In the genomic region with DNA sequence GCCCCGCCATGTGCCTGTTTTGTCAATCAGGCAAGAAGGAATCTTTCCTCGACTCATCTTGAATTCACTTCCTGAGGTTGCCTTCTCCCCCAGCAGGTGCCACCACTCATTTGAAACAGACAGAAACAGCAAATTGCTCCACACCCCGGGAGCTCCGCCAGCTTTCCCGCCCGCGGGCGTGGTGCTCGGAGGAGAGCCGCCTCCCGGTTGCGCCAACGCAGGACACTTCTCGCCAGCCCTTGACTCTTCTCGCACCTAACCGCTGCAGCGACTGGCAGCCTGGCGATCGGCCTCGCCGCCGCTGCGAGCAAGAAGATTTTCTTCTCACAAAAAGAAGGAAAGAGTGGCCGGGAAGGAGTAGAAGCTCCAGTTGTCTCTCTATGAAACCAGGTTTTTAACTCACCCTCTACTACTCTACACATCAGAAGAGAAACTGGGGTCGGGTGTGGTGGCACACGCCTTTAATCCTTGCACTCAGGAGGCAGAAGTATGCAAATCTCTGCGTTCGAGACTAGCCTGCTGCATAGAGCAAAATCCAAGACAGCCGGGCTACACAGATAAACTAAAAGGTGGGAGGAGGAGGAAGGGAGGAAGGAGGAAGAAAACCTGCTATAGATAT, we compare ENCODE assay signal across 8 mouse cellular contexts. TPM values are rescaled to one million over a fixed set of nuclear protein-coding genes. Genes with fewer than 3 reads are reported as not detected.
DNase-seq lines count a peak whose midpoint lies in the region; ATAC-seq and TF ChIP-seq lines count a peak whose summit lies in the region.

No protein-coding gene starts in this region.

- DNase-seq in embryo, embryonic 10 days (ENCODE audit: low spot score), result peak; percentile 42
- DNase-seq in gastrocnemius, postnatal 25 days, result peak; percentile 91
- peak; percentile 65 to 82 for DNase-seq in left cerebral cortex, postnatal 25 days (ENCODE audit: low spot score in 2 of 2)
- no peak for DNase-seq in thymus, postnatal 10 days (ENCODE audit: low spot score in 2 of 2)

- no peaks in the 10 kb centered on the region for H3K36me3 ChIP-seq in ES-Bruce4 (ENCODE audit: control insufficient read depth, insufficient read depth, low read length, poor library complexity, severe bottlenecking)
- H3K36me3 ChIP-seq in hindbrain, embryonic 16.5 days (ENCODE audit: control insufficient read depth, insufficient read depth, low read length), result no peaks in the 10 kb centered on the region
- no peaks in the 10 kb centered on the region for H3K36me3 ChIP-seq in stomach, embryonic 14.5 days (ENCODE audit: control insufficient read depth, insufficient read depth, low read length)

- intact Hi-C loops in left cerebral cortex, postnatal 25 days (cut with DNase I), result loop anchor here (5.0 to 10.0 kb wide), 2 partner anchors 338 to 780 kb away; no protein-coding TSS in a partner anchor

- H3K4me1 ChIP-seq in ES-Bruce4 (ENCODE audit: control insufficient read depth, insufficient read depth, low read length), result no peaks in the 10 kb centered on the region
- H3K4me1 ChIP-seq in hindbrain, embryonic 16.5 days (ENCODE audit: control insufficient read depth, insufficient read depth, low read depth, low read length), result peaks cover 16% of the 10 kb centered on the region
- peaks cover 11% of the 10 kb centered on the region; the same call in 1 of the 2 replicates for H3K4me1 ChIP-seq in stomach, embryonic 14.5 days (ENCODE audit: control insufficient read depth, insufficient read depth, low read length)

- ATAC-seq in hindbrain, embryonic 16.5 days, result no peak
- peak; percentile 58; the same call in 1 of the 2 replicates for ATAC-seq in megakaryocyte-erythroid progenitor cell, adult 5-6 weeks (replicated peaks; ENCODE audit: low FRiP score, low TSS enrichment, poor library complexity, severe bottlenecking)
- no peak for ATAC-seq in stomach, embryonic 14.5 days (ENCODE audit: insufficient number of reproducible peaks, insufficient read depth, low FRiP score, low read depth)

- H3K27ac ChIP-seq in ES-Bruce4 (ENCODE audit: insufficient read depth, low read length), result no peak overlapping the region
- peak overlapping the region; percentile 27; the same call in 1 of the 2 replicates for H3K27ac ChIP-seq in hindbrain, embryonic 16.5 days (ENCODE audit: low read depth, low read length)
- H3K27ac ChIP-seq in stomach, embryonic 14.5 days (ENCODE audit: low read length), result no peak overlapping the region

- TF ChIP-seq CTCF in ES-Bruce4 (IDR thresholded peaks at IDR 0.05; ENCODE audit: low read depth, low read length), result no peak

- H3K27me3 ChIP-seq in ES-Bruce4 (ENCODE audit: control insufficient read depth, insufficient read depth, low read length, poor library complexity, severe bottlenecking), result peaks cover 24% of the 10 kb centered on the region
- no peaks in the 10 kb centered on the region for H3K27me3 ChIP-seq in hindbrain, embryonic 16.5 days (replicated peaks; ENCODE audit: control insufficient read depth, insufficient read depth, low read length)
- H3K27me3 ChIP-seq in stomach, embryonic 14.5 days (ENCODE audit: control insufficient read depth, insufficient read depth, low read length), result no peaks in the 10 kb centered on the region

- 0 out of 2 replicates have a peak overlapping the region, but pooled peaks have one; percentile 9 for H3K9ac ChIP-seq in ES-Bruce4 (ENCODE audit: low read depth, poor library complexity, severe bottlenecking)
- H3K9ac ChIP-seq in hindbrain, embryonic 16.5 days (ENCODE audit: low read depth, low read length), result peak overlapping the region; percentile 54
- H3K9ac ChIP-seq in stomach, embryonic 14.5 days (replicated peaks; ENCODE audit: low read depth, low read length), result no peak overlapping the region; the same call in 1 of the 2 replicates

- no peak for TF ChIP-seq EP300 in ES-Bruce4 (IDR thresholded peaks at IDR 0.05; ENCODE audit: insufficient read depth, low read depth, low read length)

- peaks cover 14% of the 10 kb centered on the region for H3K9me3 ChIP-seq in ES-Bruce4 (replicated peaks; ENCODE audit: control insufficient read depth, insufficient read depth, low read length, poor library complexity, severe bottlenecking)
- no peaks in the 10 kb centered on the region for H3K9me3 ChIP-seq in hindbrain, embryonic 16.5 days (ENCODE audit: control insufficient read depth, low read length)
- no peaks in the 10 kb centered on the region for H3K9me3 ChIP-seq in stomach, embryonic 14.5 days (ENCODE audit: control insufficient read depth, low read depth, low read length)

- no peak for TF ChIP-seq POLR2A in ES-Bruce4 (IDR thresholded peaks at IDR 0.05; ENCODE audit: insufficient read depth, low read length)

- 2% methylated on average over 29 of the region's 29 CpGs for WGBS in hindbrain, embryonic 16.5 days
- 2% methylated on average over 29 of the region's 29 CpGs for WGBS in stomach, embryonic 14.5 days

- no peak overlapping the region for H3K4me3 ChIP-seq in ES-Bruce4 (ENCODE audit: low read depth, low read length)
- peak overlapping the region; percentile 38 for H3K4me3 ChIP-seq in hindbrain, embryonic 16.5 days (ENCODE audit: low read length)
- H3K4me3 ChIP-seq in stomach, embryonic 14.5 days (ENCODE audit: low read depth, low read length), result peak overlapping the region; percentile 28

- peak overlapping the region; percentile 71 for H3K4me2 ChIP-seq in hindbrain, embryonic 16.5 days (ENCODE audit: low read length)
- H3K4me2 ChIP-seq in stomach, embryonic 14.5 days (replicated peaks; ENCODE audit: low read depth, low read length), result peak overlapping the region; percentile 46

RNA-seq across cellular contexts. Expression of a gene that starts 2.8 kb away (rescaled TPM):
- polyA plus RNA-seq in ES-Bruce4 (2011; ENCODE audit: insufficient read depth, insufficient read length, low read depth, missing spikeins), result 5.5 and 5.8 TPM in 2 replicates
- 10 to 100 TPM; 39.1 to 54.7 TPM for total RNA-seq in gastrocnemius, postnatal 25 days (2021)
- 30.9 and 39.8 TPM in 2 replicates for polyA plus RNA-seq in hindbrain, embryonic 16.5 days (2015; fragmentation: Nextera tagmentation; extraction: Ambion mirVana)
- 10 to 100 TPM; 62.3 to 66.1 TPM for total RNA-seq in left cerebral cortex, postnatal 25 days (2021)
- not detected in 2 replicates for total RNA-seq in megakaryocyte-erythroid progenitor cell, adult 5-6 weeks (2014; fragmentation: Nextera tagmentation)
- not detected in 2 replicates for total RNA-seq in megakaryocyte-erythroid progenitor cell, adult 5-6 weeks (2017)
- 24.9 and 30.5 TPM in 2 replicates for polyA plus RNA-seq in stomach, embryonic 14.5 days (2014; fragmentation: Nextera tagmentation; extraction: Ambion mirVana)

Comparison
In these comparisons a context has a peak if more than half of its experiments do, and no peak if none do; other contexts are left out.
1. DNase-seq: peak in embryo, embryonic 10 days (single experiment), gastrocnemius, postnatal 25 days (single experiment) and left cerebral cortex, postnatal 25 days (2 of 2); none in thymus, postnatal 10 days (0 of 2).
2. RNA of a gene that starts 2.8 kb away (total RNA-seq): 62.3 to 66.1 TPM in left cerebral cortex, postnatal 25 days and 39.1 to 54.7 TPM in gastrocnemius, postnatal 25 days; not detected in megakaryocyte-erythroid progenitor cell, adult 5-6 weeks; every median in the first group is over 10 times any median in the second.